Mouse (Mus musculus): Measurements from ENCODE around the gene Flt3l.
A peak's percentile ranks its signal among the peaks of the same experiment; 100 is the strongest.

The Flt3l gene

DNA sequence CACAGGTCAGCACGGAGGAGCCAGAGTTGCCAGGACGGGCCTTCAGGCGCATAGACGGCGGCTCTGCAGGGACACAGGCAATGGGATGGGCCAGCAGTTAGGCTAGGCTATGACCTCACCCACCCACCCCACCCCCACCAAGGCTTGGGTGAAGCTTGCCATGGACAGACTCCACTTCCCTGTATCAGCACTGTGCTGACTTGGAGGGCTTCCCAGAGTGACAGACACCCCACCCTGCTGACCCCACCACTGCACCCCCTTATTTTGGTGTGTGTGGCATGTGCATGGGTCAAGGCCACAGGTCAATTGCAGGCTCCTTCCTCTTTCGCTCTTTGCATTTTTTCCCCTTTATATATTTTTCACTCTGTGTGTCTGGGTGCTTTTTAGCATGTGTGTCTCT, 40.9 kb downstream of the Flt3l start:
- no peak for DNase-seq (ENCODE audit: low spot score in 2 of 2)

DNA sequence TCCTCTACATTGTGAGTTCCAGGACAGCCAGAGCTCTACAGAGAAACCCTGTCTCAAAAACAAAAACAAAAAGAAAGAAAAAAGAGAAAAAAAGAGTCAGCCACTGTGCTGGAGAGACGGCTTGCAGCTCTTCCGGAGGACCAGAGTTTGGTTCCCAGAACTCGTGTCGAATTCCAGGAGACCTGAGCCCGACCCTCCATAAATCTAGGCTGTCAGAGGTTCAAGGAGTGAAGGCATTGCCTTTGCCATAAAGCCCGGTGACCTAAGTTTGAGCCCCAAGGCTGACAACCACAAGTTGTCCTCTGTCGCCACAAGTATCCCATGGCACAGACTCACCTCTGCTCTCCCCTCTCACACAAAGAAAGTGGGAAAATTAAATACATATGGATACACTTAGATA, 42.1 kb downstream of the Flt3l start:
- no peak for DNase-seq (ENCODE audit: low spot score in 2 of 2)

- no peak for DNase-seq (ENCODE audit: low spot score in 2 of 2)
These were observed 42.7 kb downstream of the Flt3l start for GRCm38 (mm10) chr7:45093516-45093905.

- DNase-seq (ENCODE audit: low spot score in 2 of 2): no peak
These were observed 43.3 kb downstream of the Flt3l start for GRCm38 (mm10) chr7:45092828-45093515.

DNA sequence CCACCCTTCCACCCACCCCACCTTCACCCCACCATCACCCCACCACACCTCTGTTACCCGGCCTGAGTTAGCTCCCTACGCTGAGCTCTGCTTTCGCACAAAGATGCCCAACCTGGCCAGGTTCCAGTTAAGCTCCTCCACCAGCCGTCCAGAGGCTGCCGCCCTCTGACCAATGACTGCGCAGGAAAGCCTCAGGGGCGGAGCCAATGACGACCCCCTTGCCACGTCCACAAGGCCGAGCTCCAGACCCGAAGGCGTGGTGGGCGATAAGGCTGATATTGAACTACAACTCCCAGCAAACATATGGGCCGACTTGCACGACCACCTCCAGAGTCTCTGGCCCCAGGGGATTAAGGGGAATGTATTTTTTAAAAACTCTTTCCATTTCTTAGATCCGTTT, 44.2 kb downstream of the Flt3l start, which contains the start of gene Rcn3:
Gene Rcn3, minus strand, starts transcription at position 174 of the 400 bp plus-strand sequence.
- DNase-seq (ENCODE audit: low spot score in 2 of 2): no peak

DNA sequence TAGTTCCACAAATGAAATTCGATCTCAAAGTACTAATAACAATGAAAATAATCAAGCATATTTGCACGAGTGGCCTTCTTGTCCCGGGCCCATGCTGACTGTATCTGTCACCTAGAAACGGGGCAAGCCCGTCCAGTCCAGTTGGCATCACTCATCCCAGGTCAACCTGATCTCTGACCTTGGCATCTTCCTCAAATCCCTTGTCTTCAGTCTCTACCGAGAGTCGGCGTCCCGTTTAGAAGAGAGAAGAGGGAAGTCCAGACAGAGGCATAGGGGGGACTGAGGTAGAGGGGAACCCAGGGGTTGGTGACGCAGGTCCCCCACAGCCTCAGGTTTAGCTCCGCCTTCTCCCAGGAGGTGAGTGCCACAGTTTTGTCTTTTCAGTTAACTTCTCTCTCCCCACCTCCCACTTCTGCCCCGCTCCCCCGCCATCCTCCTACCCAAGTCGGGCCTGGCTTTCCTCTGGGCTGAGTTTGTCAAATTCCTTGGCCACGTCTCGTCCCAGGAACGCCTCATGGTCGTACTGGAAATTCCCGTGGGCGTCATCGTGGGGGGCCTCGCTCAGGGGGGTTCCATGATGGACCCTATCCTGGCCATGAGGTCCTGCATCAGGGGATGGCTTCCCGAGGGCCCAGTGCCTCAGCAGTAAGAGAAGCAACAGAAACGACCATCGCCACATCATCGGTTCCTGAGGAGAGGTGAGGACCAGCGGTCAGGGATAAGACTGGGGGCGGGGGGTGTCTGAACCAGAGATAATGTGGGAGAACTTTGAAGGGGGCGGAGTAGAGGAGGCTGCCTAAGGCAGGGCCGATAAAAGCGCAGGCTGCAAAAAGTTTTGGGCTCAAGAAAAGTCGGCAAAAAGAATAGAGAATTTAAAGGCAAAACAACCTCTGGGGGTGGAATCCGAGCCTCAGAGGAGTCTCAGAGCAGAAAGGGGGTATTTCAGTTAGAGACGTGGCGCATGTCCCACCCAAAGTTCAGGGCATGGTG, 44.9 kb downstream of the Flt3l start:
- no peak for DNase-seq (ENCODE audit: low spot score in 2 of 2)

GRCm38 (mm10) chr7:45090251-45090977, 45.8 kb downstream of the Flt3l start:
- DNase-seq (ENCODE audit: low spot score in 2 of 2): no peak

DNA sequence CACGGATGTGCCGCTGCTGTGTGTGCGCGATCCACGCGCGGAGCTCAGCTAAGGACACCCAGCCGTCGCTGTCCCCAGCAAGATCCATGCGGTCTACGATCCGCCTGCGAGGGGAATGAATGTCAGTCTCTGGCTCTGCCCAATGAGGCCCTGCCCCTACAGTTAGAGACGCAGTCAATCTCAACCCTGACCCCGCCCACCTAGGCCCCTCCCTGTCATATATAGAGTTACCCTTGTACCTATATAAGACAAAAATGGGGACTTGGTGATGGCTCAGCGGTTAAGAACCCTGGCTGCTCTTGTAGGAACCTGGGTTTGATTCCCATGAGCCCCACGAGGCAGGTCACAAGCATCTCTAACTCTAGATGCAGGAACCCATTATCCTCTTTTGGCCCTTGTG, 47.6 kb downstream of the Flt3l start:
- DNase-seq (ENCODE audit: low spot score in 2 of 2): no peak

GRCm38 (mm10) chr7:45086084-45086483, 50.1 kb downstream of the Flt3l start:
- no peak for DNase-seq (ENCODE audit: low spot score in 2 of 2)

DNA sequence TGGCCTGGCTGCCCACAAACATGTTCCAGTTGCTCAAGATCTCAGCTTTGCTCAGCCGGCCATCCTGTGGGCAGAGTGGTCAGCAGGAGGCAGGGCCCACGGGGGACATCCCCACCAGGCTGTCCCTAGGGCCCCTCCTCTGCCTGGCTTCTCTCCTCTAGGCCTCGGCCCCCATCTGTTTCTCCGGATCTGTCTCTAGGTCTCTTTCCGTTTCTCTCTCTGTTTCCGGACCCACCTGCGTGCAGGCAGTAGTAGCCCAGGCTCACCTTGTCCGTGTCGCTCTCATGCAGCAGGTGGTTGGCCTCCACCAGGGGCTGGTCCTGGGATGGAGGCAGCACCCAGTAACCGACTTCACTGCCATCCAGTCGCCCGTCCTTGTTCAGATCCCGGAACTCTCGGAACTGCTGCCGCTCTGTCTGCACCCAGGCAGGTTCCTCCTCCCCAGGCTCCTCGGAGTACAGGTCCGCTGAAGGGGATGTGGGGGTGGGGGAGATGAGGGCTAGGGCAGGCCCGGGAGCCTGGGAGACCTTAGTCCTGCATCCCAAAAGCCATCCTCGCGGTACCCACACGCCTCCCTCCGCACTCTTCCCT, 52.8 kb downstream of the Flt3l start:
- DNase-seq (ENCODE audit: low spot score in 2 of 2): peak; percentile 20 to 32

DNA sequence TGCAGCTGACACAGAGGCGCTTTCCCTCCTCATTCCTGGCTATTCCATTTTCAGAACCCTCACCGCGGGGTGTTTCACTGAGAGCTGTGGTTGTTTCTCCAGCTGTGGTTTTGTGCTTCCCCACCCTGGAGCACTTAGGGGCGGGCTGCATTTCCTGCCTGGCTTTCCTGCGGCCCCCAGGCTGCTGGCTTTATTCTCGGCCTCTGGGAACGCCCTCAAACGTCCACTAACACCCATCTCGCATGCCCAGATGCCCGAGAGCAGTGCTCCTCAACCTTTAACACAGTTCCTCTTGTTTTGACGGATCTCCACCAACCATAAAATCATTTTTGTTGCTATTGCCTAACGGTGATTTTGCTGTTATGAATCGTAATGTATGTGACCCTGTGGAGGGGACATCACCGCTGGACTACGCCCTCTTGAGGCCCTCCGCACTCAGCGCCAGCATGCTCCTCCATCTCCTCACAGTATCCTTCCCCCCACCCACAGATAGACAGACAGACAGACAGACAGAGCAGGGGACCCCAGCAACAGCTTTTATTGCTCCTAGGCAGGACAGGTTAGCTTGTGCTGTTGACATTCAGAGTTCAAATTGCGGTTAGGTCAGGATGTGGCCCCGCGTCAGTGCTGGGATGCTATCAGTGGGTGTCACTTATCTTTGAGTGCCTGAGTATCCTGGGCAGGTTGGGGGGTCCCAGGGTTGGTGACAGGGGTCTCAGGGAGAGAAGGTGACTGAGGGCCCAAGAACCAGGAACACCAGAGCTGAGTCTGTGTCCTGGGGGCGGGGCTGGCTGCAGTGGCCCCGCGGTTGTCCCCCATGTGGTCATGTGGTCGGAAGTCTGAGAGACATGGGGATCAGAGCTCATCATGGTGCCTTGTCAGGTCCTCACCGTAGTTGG, 53.6 kb downstream of the Flt3l start:
- DNase-seq (ENCODE audit: low spot score in 2 of 2): peak; percentile 28 to 34

DNA sequence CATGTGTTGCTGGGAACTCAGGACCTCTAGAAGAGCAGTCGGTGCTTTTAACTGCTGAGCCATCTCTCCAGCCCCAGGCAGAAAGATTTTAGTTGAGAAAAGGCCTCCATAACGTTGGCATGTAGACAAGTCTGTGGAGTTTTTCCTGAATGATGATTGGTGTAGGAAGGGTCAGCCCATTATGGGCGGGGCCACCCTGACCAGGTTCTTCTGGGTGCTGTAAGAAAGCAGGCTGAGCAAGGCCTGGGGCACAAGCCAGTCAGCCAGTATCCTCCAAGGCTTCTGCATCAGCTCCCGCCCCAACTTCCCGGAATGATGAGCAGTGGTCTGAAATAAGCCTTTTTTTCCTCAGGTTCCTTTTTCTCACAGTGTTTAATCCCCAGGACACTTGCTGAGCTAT, 55.2 kb downstream of the Flt3l start:
- no peak for DNase-seq (ENCODE audit: low spot score in 2 of 2)

DNA sequence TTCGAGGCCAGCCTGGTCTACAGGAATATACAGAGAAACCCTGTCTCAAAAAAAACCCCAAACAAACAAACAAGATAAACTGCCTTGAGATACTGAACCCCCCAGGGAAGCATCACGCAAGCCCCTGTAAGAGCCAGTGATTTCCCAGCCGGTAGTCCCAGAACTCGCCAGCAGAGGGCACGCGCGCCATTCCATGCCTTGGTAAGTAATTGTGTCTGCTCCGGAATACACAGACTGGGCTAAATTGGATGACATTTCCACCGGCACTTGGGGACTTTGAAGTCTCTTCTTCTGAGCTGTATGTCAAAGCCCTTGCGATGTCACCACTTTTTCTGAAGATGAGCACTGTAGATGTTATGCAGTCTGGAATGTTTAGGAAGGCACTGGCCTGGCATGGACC, 56.4 kb downstream of the Flt3l start:
- DNase-seq (ENCODE audit: low spot score in 2 of 2): peak; percentile 82 to 94

Data from thymus, postnatal 10 days (tissue).